Mouse (Mus musculus): Measurements from ENCODE around the gene Nol6. TPM values are rescaled to one million over a fixed set of nuclear protein-coding genes. Genes with fewer than 3 reads are reported as not detected.
A peak's percentile ranks its signal among the peaks of the same experiment; 100 is the strongest.

The Nol6 gene
- polyA plus RNA-seq, 1 experiment from 2014 or later, result 26.4 TPM

GRCm38 (mm10) chr4:41133529-41134291 is 9.5 kb upstream of the Nol6 start:
- DNase-seq (ENCODE audit: low spot score), result no peak

DNA sequence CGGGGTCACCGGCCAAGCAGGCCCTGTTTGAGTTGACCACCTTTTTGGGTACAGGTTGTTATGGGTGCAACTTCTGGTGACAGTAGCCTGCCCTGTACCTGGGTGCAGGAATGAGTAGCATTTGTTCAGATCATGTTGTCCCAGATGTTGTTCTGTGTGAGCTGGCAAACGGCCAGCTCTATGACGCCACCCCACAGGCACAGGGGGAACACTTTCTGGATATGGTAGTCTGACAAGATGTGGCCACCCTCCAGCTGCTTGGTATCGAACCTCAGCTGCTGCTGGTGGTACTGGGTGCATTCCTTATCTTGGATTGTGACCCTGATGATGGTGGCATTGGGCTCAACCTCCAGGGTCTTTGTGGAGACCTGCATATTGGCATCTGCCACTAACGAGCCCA is 8.2 kb upstream of the Nol6 start:
- no peak overlapping the region for H3K4me2 ChIP-seq (ENCODE audit: low read length)
- no peak for ATAC-seq (replicated peaks; ENCODE audit: low FRiP score, low TSS enrichment, low read depth)
- H3K4me3 ChIP-seq (ENCODE audit: low read depth, low read length), result no peak overlapping the region
- no peak overlapping the region for H3K27ac ChIP-seq (ENCODE audit: low read depth)
- no peaks in the 10 kb centered on the region for H3K36me3 ChIP-seq (ENCODE audit: control insufficient read depth, insufficient read depth, low read length)
- no peaks in the 10 kb centered on the region for H3K9me3 ChIP-seq (ENCODE audit: control insufficient read depth, low read length)
- H3K9ac ChIP-seq (ENCODE audit: low read length), result no peak overlapping the region
- no peaks in the 10 kb centered on the region for H3K27me3 ChIP-seq (replicated peaks; ENCODE audit: control insufficient read depth, insufficient read depth, low read length)
- no peak for DNase-seq (ENCODE audit: low spot score)
- WGBS, result 81% methylated on average over 6 of the region's 6 CpGs
- peaks cover 8% of the 10 kb centered on the region for H3K4me1 ChIP-seq (replicated peaks; ENCODE audit: control insufficient read depth, insufficient read depth, low read length)

More at GRCm38 (mm10) chr4:41133529-41134291, 9.5 kb upstream of the Nol6 start:
- peaks cover 9% of the 10 kb centered on the region for H3K4me1 ChIP-seq (replicated peaks; ENCODE audit: control insufficient read depth, insufficient read depth, low read length)
- H3K27ac ChIP-seq (ENCODE audit: low read depth), result no peak overlapping the region
- no peaks in the 10 kb centered on the region for H3K27me3 ChIP-seq (replicated peaks; ENCODE audit: control insufficient read depth, insufficient read depth, low read length)
- no peak overlapping the region for H3K4me2 ChIP-seq (ENCODE audit: low read length)
- ATAC-seq (replicated peaks; ENCODE audit: low FRiP score, low TSS enrichment, low read depth), result no peak
- H3K9me3 ChIP-seq (ENCODE audit: control insufficient read depth, low read length), result no peaks in the 10 kb centered on the region
- H3K4me3 ChIP-seq (ENCODE audit: low read depth, low read length), result no peak overlapping the region
- WGBS, result 82% methylated on average over 6 of the region's 6 CpGs
- no peak overlapping the region for H3K9ac ChIP-seq (ENCODE audit: low read length)
- H3K36me3 ChIP-seq (ENCODE audit: control insufficient read depth, insufficient read depth, low read length), result no peaks in the 10 kb centered on the region

GRCm38 (mm10) chr4:41129836-41130235 is 5.6 kb upstream of the Nol6 start:
- Histone ChIP-seq H3K4me3 (ENCODE audit: low read depth, low read length) (no peak overlapping the region), H3K27ac (ENCODE audit: low read depth) (no peak overlapping the region), H3K9me3 (ENCODE audit: control insufficient read depth, low read length) (no peaks in the 10 kb centered on the region), H3K27me3 (replicated peaks; ENCODE audit: control insufficient read depth, insufficient read depth, low read length) (no peaks in the 10 kb centered on the region), H3K9ac (ENCODE audit: low read length) (no peak overlapping the region), H3K4me2 (ENCODE audit: low read length) (no peak overlapping the region), H3K36me3 (ENCODE audit: control insufficient read depth, insufficient read depth, low read length) (no peaks in the 10 kb centered on the region), H3K4me1 (replicated peaks; ENCODE audit: control insufficient read depth, insufficient read depth, low read length) (peaks cover 4% of the 10 kb centered on the region)
- 71% methylated on average over 3 of the region's 3 CpGs for WGBS
- ATAC-seq (replicated peaks; ENCODE audit: low FRiP score, low TSS enrichment, low read depth) (no peak), DNase-seq (ENCODE audit: low spot score) (no peak)

- DNase-seq (ENCODE audit: low spot score) (peak; percentile 66), ATAC-seq (replicated peaks; ENCODE audit: low FRiP score, low TSS enrichment, low read depth) (peak; percentile 54; the same call in 1 of the 2 replicates)
- no peaks in the 10 kb centered on the region for H3K9me3 ChIP-seq (ENCODE audit: control insufficient read depth, low read length)
- H3K27me3 ChIP-seq (replicated peaks; ENCODE audit: control insufficient read depth, insufficient read depth, low read length), result no peaks in the 10 kb centered on the region
- no peaks in the 10 kb centered on the region for H3K36me3 ChIP-seq (ENCODE audit: control insufficient read depth, insufficient read depth, low read length)
- no peak overlapping the region for H3K4me2 ChIP-seq (ENCODE audit: low read length)
- no peak overlapping the region for H3K27ac ChIP-seq (ENCODE audit: low read depth)
- no peak overlapping the region for H3K4me3 ChIP-seq (ENCODE audit: low read depth, low read length)
- 1% methylated on average over 2 of the region's 2 CpGs for WGBS
- H3K9ac ChIP-seq (ENCODE audit: low read length), result no peak overlapping the region
- peaks cover 4% of the 10 kb centered on the region for H3K4me1 ChIP-seq (replicated peaks; ENCODE audit: control insufficient read depth, insufficient read depth, low read length)
Measured at GRCm38 (mm10) chr4:41129406-41129805, 5.2 kb upstream of the Nol6 start.

GRCm38 (mm10) chr4:41118706-41119292 is 5.5 kb downstream of the Nol6 start:
- peak; percentile 78 for DNase-seq (ENCODE audit: low spot score)
- Histone ChIP-seq H3K9ac (ENCODE audit: low read length) (no peak overlapping the region), H3K36me3 (ENCODE audit: control insufficient read depth, insufficient read depth, low read length) (peaks cover 89% of the 10 kb centered on the region), H3K9me3 (ENCODE audit: control insufficient read depth, low read length) (no peaks in the 10 kb centered on the region), H3K4me1 (replicated peaks; ENCODE audit: control insufficient read depth, insufficient read depth, low read length) (peaks cover 8% of the 10 kb centered on the region; the same call in 1 of the 2 replicates), H3K27me3 (replicated peaks; ENCODE audit: control insufficient read depth, insufficient read depth, low read length) (no peaks in the 10 kb centered on the region), H3K4me2 (ENCODE audit: low read length) (no peak overlapping the region), H3K4me3 (ENCODE audit: low read depth, low read length) (no peak overlapping the region), H3K27ac (ENCODE audit: low read depth) (no peak overlapping the region)
- WGBS, result 68% methylated on average over 11 of the region's 11 CpGs
- ATAC-seq (replicated peaks; ENCODE audit: low FRiP score, low TSS enrichment, low read depth), result no peak

- DNase-seq (ENCODE audit: low spot score) (no peak), ATAC-seq (replicated peaks; ENCODE audit: low FRiP score, low TSS enrichment, low read depth) (no peak)
- Histone ChIP-seq H3K36me3 (ENCODE audit: control insufficient read depth, insufficient read depth, low read length) (peaks cover 79% of the 10 kb centered on the region), H3K27ac (ENCODE audit: low read depth) (no peak overlapping the region), H3K9me3 (ENCODE audit: control insufficient read depth, low read length) (no peaks in the 10 kb centered on the region), H3K4me2 (ENCODE audit: low read length) (no peak overlapping the region), H3K9ac (ENCODE audit: low read length) (no peak overlapping the region), H3K27me3 (replicated peaks; ENCODE audit: control insufficient read depth, insufficient read depth, low read length) (no peaks in the 10 kb centered on the region), H3K4me3 (ENCODE audit: low read depth, low read length) (no peak overlapping the region), H3K4me1 (replicated peaks; ENCODE audit: control insufficient read depth, insufficient read depth, low read length) (no peaks in the 10 kb centered on the region)
- WGBS, result 82% methylated on average over 3 of the region's 3 CpGs
Measured at GRCm38 (mm10) chr4:41116817-41117216, 7.4 kb downstream of the Nol6 start.

DNA sequence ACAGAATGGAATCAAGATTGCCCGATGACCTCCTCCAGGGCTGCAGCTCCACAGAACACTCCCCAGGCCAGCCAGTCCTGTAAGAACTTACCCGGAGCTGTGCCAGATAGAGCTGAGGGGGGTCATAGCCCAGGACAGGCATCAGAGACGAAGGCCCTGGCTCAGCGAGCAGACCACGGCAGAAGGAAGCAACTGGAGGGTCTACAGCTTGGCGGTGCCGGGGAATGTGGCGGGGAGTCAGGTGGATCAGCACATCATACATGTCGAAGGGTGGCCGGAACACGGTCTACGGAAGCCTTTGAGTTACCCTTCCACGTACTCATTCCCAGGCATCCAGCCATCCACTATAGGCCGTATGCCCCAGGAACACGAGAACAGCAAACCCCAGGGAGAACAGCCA is 8.5 kb downstream of the Nol6 start:
- peaks cover 69% of the 10 kb centered on the region for H3K36me3 ChIP-seq (ENCODE audit: control insufficient read depth, insufficient read depth, low read length)
- no peak for ATAC-seq (replicated peaks; ENCODE audit: low FRiP score, low TSS enrichment, low read depth)

DNA sequence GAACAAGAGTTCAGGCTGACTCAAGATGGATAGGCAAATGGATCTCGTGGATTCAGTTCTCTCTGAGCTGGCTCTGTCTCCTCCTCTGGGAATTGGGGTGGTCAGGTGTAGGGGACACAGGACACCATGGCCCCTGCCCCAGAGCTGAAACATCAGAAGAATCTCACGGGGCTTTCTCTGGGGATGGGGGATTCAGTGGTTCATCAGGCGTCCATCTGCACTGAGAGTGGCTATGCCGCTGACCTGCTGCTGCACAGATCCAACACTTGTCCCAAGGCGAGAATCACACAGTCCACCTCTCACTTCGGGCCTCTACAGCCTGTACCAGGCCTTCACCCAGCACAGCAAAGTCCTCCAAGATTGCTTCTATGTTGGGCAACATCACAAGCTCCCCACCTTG is 9.2 kb downstream of the Nol6 start:
- H3K4me3 ChIP-seq (ENCODE audit: low read depth, low read length), result no peak overlapping the region
- H3K36me3 ChIP-seq (ENCODE audit: control insufficient read depth, insufficient read depth, low read length), result peaks cover 61% of the 10 kb centered on the region
- no peaks in the 10 kb centered on the region for H3K4me1 ChIP-seq (replicated peaks; ENCODE audit: control insufficient read depth, insufficient read depth, low read length)
- no peaks in the 10 kb centered on the region for H3K27me3 ChIP-seq (replicated peaks; ENCODE audit: control insufficient read depth, insufficient read depth, low read length)
- no peak for DNase-seq (ENCODE audit: low spot score)
- WGBS, result 89% methylated on average over 6 of the region's 6 CpGs
- H3K27ac ChIP-seq (ENCODE audit: low read depth), result no peak overlapping the region
- H3K9me3 ChIP-seq (ENCODE audit: control insufficient read depth, low read length), result no peaks in the 10 kb centered on the region
- no peak overlapping the region for H3K9ac ChIP-seq (ENCODE audit: low read length)
- no peak for ATAC-seq (replicated peaks; ENCODE audit: low FRiP score, low TSS enrichment, low read depth)
- no peak overlapping the region for H3K4me2 ChIP-seq (ENCODE audit: low read length)

More for the DNA sequence above, 8.5 kb downstream of the Nol6 start:
- H3K4me2 ChIP-seq (ENCODE audit: low read length), result no peak overlapping the region
- no peaks in the 10 kb centered on the region for H3K27me3 ChIP-seq (replicated peaks; ENCODE audit: control insufficient read depth, insufficient read depth, low read length)
- no peak for DNase-seq (ENCODE audit: low spot score)
- no peaks in the 10 kb centered on the region for H3K9me3 ChIP-seq (ENCODE audit: control insufficient read depth, low read length)
- H3K4me3 ChIP-seq (ENCODE audit: low read depth, low read length), result no peak overlapping the region
- no peak overlapping the region for H3K9ac ChIP-seq (ENCODE audit: low read length)
- H3K4me1 ChIP-seq (replicated peaks; ENCODE audit: control insufficient read depth, insufficient read depth, low read length), result no peaks in the 10 kb centered on the region
- no peak overlapping the region for H3K27ac ChIP-seq (ENCODE audit: low read depth)
- 92% methylated on average over 15 of the region's 15 CpGs for WGBS

Measured in intestine, embryonic 14.5 days (tissue).